Comparison of ENCODE assay signal across 29 mouse cellular contexts in the genomic region with DNA sequence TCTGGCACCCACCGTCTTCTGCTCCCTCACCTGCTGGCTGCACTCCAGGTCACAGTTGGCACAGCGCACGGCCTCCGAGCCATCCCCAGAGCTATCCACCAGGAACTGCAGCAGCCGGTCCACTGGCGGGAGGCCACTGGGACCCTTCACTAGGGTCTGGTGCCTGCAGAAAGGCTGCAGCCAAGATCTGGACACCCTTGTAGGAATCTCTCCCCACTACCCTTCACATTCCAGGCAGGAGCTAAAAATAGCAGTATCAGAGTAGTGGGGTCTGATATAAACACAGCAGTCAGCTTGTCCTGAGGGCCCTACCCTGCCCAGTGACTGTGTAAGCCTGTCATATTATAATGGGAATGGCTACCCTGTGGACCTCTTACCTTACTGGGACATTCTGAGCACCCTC. TPM values are rescaled to one million over a fixed set of nuclear protein-coding genes. Genes with fewer than 3 reads are reported as not detected.
DNase-seq lines count a peak whose midpoint lies in the region; ATAC-seq and TF ChIP-seq lines count a peak whose summit lies in the region.
"Had no signal": no experiment of that assay in that cellular context is flagged by ENCODE, and none has a peak within 500 bp of the region (broad histone marks: within the 10 kb centered on the region; RNA-seq: fewer than 3 reads in every experiment).

No protein-coding gene starts in this region.

- H3K4me1 ChIP-seq in intestine, embryonic 14.5 days (replicated peaks; ENCODE audit: control insufficient read depth, insufficient read depth, low read length): peaks cover 15% of the 10 kb centered on the region
- H3K4me1 ChIP-seq in intestine, postnatal 0 days (replicated peaks; ENCODE audit: control insufficient read depth, insufficient read depth, low read length): no peaks in the 10 kb centered on the region; the same call in 1 of the 2 replicates
- H3K4me1 ChIP-seq in heart, embryonic 14.5 days (ENCODE audit: control insufficient read depth in 2 of 2, insufficient read depth in 2 of 2, low read length in 2 of 2): peaks cover 21 to 50% of the 10 kb centered on the region in 2 experiments

- WGBS in intestine, embryonic 14.5 days: 69% methylated on average over 6 of the region's 6 CpGs
- 85% methylated on average over 6 of the region's 6 CpGs for whole genome bisulfite sequencing in intestine, postnatal 0 days
- 25% methylated on average over 6 of the region's 6 CpGs for WGBS in heart, embryonic 14.5 days

- H3K4me3 ChIP-seq in intestine, embryonic 14.5 days (ENCODE audit: low read depth, low read length): no peak overlapping the region
- no peak overlapping the region for H3K4me3 ChIP-seq in intestine, postnatal 0 days (ENCODE audit: low read depth, low read length)
- H3K4me3 ChIP-seq in heart, embryonic 14.5 days (ENCODE audit: control insufficient read depth in 1 of 2, insufficient read depth in 1 of 2, low read depth in 1 of 2, low read length in 2 of 2): peak overlapping the region; percentile 49 to 58

- H3K9ac ChIP-seq in intestine, embryonic 14.5 days (ENCODE audit: low read length): no peak overlapping the region
- no peak overlapping the region for H3K9ac ChIP-seq in intestine, postnatal 0 days (ENCODE audit: low read depth, low read length)
- peak overlapping the region; percentile 85 for H3K9ac ChIP-seq in heart, embryonic 14.5 days (ENCODE audit: low read length)

- no peak for ATAC-seq in intestine, embryonic 14.5 days (replicated peaks; ENCODE audit: low FRiP score, low TSS enrichment, low read depth)
- no peak for ATAC-seq in intestine, postnatal 0 days
- peak; percentile 69 for ATAC-seq in heart, embryonic 14.5 days (ENCODE audit: insufficient number of reproducible peaks, insufficient read depth, low FRiP score, low read depth)
- ATAC-seq in megakaryocyte-erythroid progenitor cell, adult 5-6 weeks (replicated peaks; ENCODE audit: low FRiP score, low TSS enrichment, poor library complexity, severe bottlenecking): no peak
- ATAC-seq: activated CD4-positive, CD25-positive, alpha-beta regulatory T cell, adult 4 months; forebrain, postnatal 0 days; hindbrain, embryonic 16.5 days had no signal

- H3K36me3 ChIP-seq in intestine, embryonic 14.5 days (ENCODE audit: control insufficient read depth, insufficient read depth, low read length): no peaks in the 10 kb centered on the region
- H3K36me3 ChIP-seq in intestine, postnatal 0 days (ENCODE audit: control insufficient read depth, insufficient read depth): no peaks in the 10 kb centered on the region
- H3K36me3 ChIP-seq in heart, embryonic 14.5 days (ENCODE audit: control insufficient read depth, insufficient read depth, low read length): peaks cover 6% of the 10 kb centered on the region; the same call in 1 of the 2 replicates
- H3K36me3 ChIP-seq: embryonic facial prominence, embryonic 10.5 days; neural tube, embryonic 13.5 days had no signal

- TF ChIP-seq CTCF in intestine, postnatal 0 days (IDR thresholded peaks at IDR 0.05; ENCODE audit: low read depth): no peak

- H3K4me2 ChIP-seq in intestine, embryonic 14.5 days (ENCODE audit: low read length): peak overlapping the region; percentile 8; the same call in 1 of the 2 replicates
- no peak overlapping the region for H3K4me2 ChIP-seq in intestine, postnatal 0 days (replicated peaks; ENCODE audit: low read depth)
- H3K4me2 ChIP-seq in heart, embryonic 14.5 days (ENCODE audit: low read length): peak overlapping the region; percentile 88

- H3K9me3 ChIP-seq in intestine, embryonic 14.5 days (ENCODE audit: control insufficient read depth, low read length): no peaks in the 10 kb centered on the region
- no peaks in the 10 kb centered on the region for H3K9me3 ChIP-seq in intestine, postnatal 0 days (ENCODE audit: control insufficient read depth)
- H3K9me3 ChIP-seq in heart, embryonic 14.5 days (ENCODE audit: control insufficient read depth, low read length): no peaks in the 10 kb centered on the region
- H3K9me3 ChIP-seq: embryonic facial prominence, embryonic 10.5 days; neural tube, embryonic 13.5 days had no signal

- H3K27ac ChIP-seq in intestine, embryonic 14.5 days (ENCODE audit: low read depth): no peak overlapping the region
- H3K27ac ChIP-seq in intestine, postnatal 0 days (ENCODE audit: low read depth, low read length): no peak overlapping the region
- H3K27ac ChIP-seq in heart, embryonic 14.5 days (replicated peaks in 1 of 2; ENCODE audit: control insufficient read depth in 1 of 2, insufficient read depth in 1 of 2, low read depth in 2 of 2, low read length in 2 of 2): peak overlapping the region; percentile 98 to 99
- H3K27ac ChIP-seq: embryonic facial prominence, embryonic 10.5 days; kidney, postnatal 0 days; neural tube, embryonic 13.5 days had no signal

- DNase-seq in cerebellum, postnatal 10 days: peak; percentile 63 to 66
- no peak for DNase-seq in cerebellum, adult 18-20 months
- no peak for DNase-seq in intestine, embryonic 14.5 days (ENCODE audit: low spot score)
- DNase-seq in heart, postnatal 4 days: peak; percentile 78
- DNase-seq in layer of hippocampus, postnatal 14 days (ENCODE audit: low spot score in 2 of 2): no peak
- DNase-seq: adrenal gland, postnatal 10 days; cerebellum, adult 8-10 months; forebrain, postnatal 0 days; gastrocnemius, postnatal 14 days; kidney, adult 18-20 months; lung, adult 18-20 months; midbrain, embryonic 14.5 days; right cerebral cortex, postnatal 4 days; thymus, postnatal 36 days had no signal

- H3K27me3 ChIP-seq in intestine, embryonic 14.5 days (replicated peaks; ENCODE audit: control insufficient read depth, insufficient read depth, low read length): peaks cover 52% of the 10 kb centered on the region
- peaks cover 49% of the 10 kb centered on the region for H3K27me3 ChIP-seq in intestine, postnatal 0 days (replicated peaks; ENCODE audit: control insufficient read depth, insufficient read depth, low read length)
- H3K27me3 ChIP-seq in heart, embryonic 14.5 days (ENCODE audit: control insufficient read depth, insufficient read depth, low read length): peaks cover 40% of the 10 kb centered on the region

RNA-seq across cellular contexts. Expression of a gene that starts 1.2 kb away (rescaled TPM):
- 1.7 and 1.8 TPM in 2 replicates for polyA plus RNA-seq in intestine, embryonic 14.5 days (2014; fragmentation: Nextera tagmentation; extraction: Ambion mirVana)
- polyA plus RNA-seq in intestine, postnatal 0 days (2015; fragmentation: Nextera tagmentation; extraction: Ambion mirVana): 0.69 and 0.70 TPM in 2 replicates
- 74.9 and 77.5 TPM in 2 replicates for polyA plus RNA-seq in heart, embryonic 14.5 days (2014; fragmentation: Nextera tagmentation; extraction: Ambion mirVana)
- 100 to 1,000 TPM; 105 to 116 TPM for total RNA-seq in heart, postnatal 4 days (2021)
- total RNA-seq in megakaryocyte-erythroid progenitor cell, adult 5-6 weeks (2014; fragmentation: Nextera tagmentation): not detected in 2 replicates
- total RNA-seq in megakaryocyte-erythroid progenitor cell, adult 5-6 weeks (2017): 0.38 TPM in 1 of 2 replicates, not detected in the other
- total RNA-seq in layer of hippocampus, postnatal 14 days (2021): 1 to 10 TPM; 2.6 to 6.0 TPM
- total RNA-seq: common myeloid progenitor, adult 5-6 weeks; gastrocnemius, postnatal 14 days; megakaryocyte, adult 5-6 weeks had no signal
- polyA plus RNA-seq: activated CD4-positive, CD25-positive, alpha-beta regulatory T cell, adult 4 months had no signal

RNA-seq across cellular contexts. Expression of a gene that starts 7.9 kb away (rescaled TPM):
- polyA plus RNA-seq in intestine, embryonic 14.5 days (2014; fragmentation: Nextera tagmentation; extraction: Ambion mirVana): 473 and 504 TPM in 2 replicates
- polyA plus RNA-seq in intestine, postnatal 0 days (2015; fragmentation: Nextera tagmentation; extraction: Ambion mirVana): 281 and 296 TPM in 2 replicates
- polyA plus RNA-seq in heart, embryonic 14.5 days (2014; fragmentation: Nextera tagmentation; extraction: Ambion mirVana): 261 and 276 TPM in 2 replicates
- total RNA-seq in heart, postnatal 4 days (2021): 100 to 1,000 TPM; 312 to 319 TPM
- total RNA-seq in megakaryocyte-erythroid progenitor cell, adult 5-6 weeks (2014; fragmentation: Nextera tagmentation): 2,168 and 2,467 TPM in 2 replicates
- 3,890 and 4,556 TPM in 2 replicates for total RNA-seq in megakaryocyte-erythroid progenitor cell, adult 5-6 weeks (2017)
- 100 to 1,000 TPM; 227 to 233 TPM for total RNA-seq in layer of hippocampus, postnatal 14 days (2021)

RNA-seq across cellular contexts. Expression of a gene that starts 20.6 kb away (rescaled TPM):
- 22.0 and 25.8 TPM in 2 replicates for polyA plus RNA-seq in intestine, embryonic 14.5 days (2014; fragmentation: Nextera tagmentation; extraction: Ambion mirVana)
- 12.6 and 12.9 TPM in 2 replicates for polyA plus RNA-seq in intestine, postnatal 0 days (2015; fragmentation: Nextera tagmentation; extraction: Ambion mirVana)
- polyA plus RNA-seq in heart, embryonic 14.5 days (2014; fragmentation: Nextera tagmentation; extraction: Ambion mirVana): 19.4 and 20.3 TPM in 2 replicates
- 10 to 100 TPM; 32.1 to 33.3 TPM for total RNA-seq in heart, postnatal 4 days (2021)
- 23.1 and 26.7 TPM in 2 replicates for total RNA-seq in megakaryocyte-erythroid progenitor cell, adult 5-6 weeks (2014; fragmentation: Nextera tagmentation)
- 12.6 and 12.9 TPM in 2 replicates for total RNA-seq in megakaryocyte-erythroid progenitor cell, adult 5-6 weeks (2017)
- 10 to 100 TPM; 33.8 to 34.6 TPM for total RNA-seq in layer of hippocampus, postnatal 14 days (2021)

RNA-seq across cellular contexts. Expression of a gene that starts 20.8 kb away (rescaled TPM):
- 1.1 and 1.7 TPM in 2 replicates for polyA plus RNA-seq in intestine, embryonic 14.5 days (2014; fragmentation: Nextera tagmentation; extraction: Ambion mirVana)
- polyA plus RNA-seq in intestine, postnatal 0 days (2015; fragmentation: Nextera tagmentation; extraction: Ambion mirVana): 1.4 and 1.5 TPM in 2 replicates
- 0.03 TPM in 1 of 2 replicates, not detected in the other for polyA plus RNA-seq in heart, embryonic 14.5 days (2014; fragmentation: Nextera tagmentation; extraction: Ambion mirVana)
- total RNA-seq in heart, postnatal 4 days (2021): under 1 TPM; 0.17 to 0.18 TPM
- 0.10 TPM in 1 of 2 replicates, not detected in the other for total RNA-seq in megakaryocyte-erythroid progenitor cell, adult 5-6 weeks (2014; fragmentation: Nextera tagmentation)
- 0.04 TPM in 1 of 2 replicates, not detected in the other for total RNA-seq in megakaryocyte-erythroid progenitor cell, adult 5-6 weeks (2017)
- 100 to 1,000 TPM; 140 to 154 TPM for total RNA-seq in layer of hippocampus, postnatal 14 days (2021)

RNA-seq across cellular contexts. Expression of a gene that starts 26.2 kb away (rescaled TPM):
- not detected in 2 replicates for polyA plus RNA-seq in intestine, embryonic 14.5 days (2014; fragmentation: Nextera tagmentation; extraction: Ambion mirVana)
- polyA plus RNA-seq in intestine, postnatal 0 days (2015; fragmentation: Nextera tagmentation; extraction: Ambion mirVana): not detected in 2 replicates
- polyA plus RNA-seq in heart, embryonic 14.5 days (2014; fragmentation: Nextera tagmentation; extraction: Ambion mirVana): not detected in 2 replicates
- total RNA-seq in heart, postnatal 4 days (2021): not detected
- not detected in 2 replicates for total RNA-seq in megakaryocyte-erythroid progenitor cell, adult 5-6 weeks (2014; fragmentation: Nextera tagmentation)
- not detected in 2 replicates for total RNA-seq in megakaryocyte-erythroid progenitor cell, adult 5-6 weeks (2017)
- total RNA-seq in layer of hippocampus, postnatal 14 days (2021): not detected
- total RNA-seq: adrenal gland, postnatal 10 days; common myeloid progenitor, adult 5-6 weeks; gastrocnemius, postnatal 14 days; heart, postnatal 36 days; layer of hippocampus, postnatal 10 days; megakaryocyte, adult 5-6 weeks had no signal
- polyA plus RNA-seq: activated CD4-positive, CD25-positive, alpha-beta regulatory T cell, adult 4 months; forebrain, postnatal 0 days; kidney, postnatal 0 days; large intestine, adult 2 months; limb, embryonic 11.5 days; liver, embryonic 11.5 days had no signal

Comparison
In these comparisons a context has a peak if more than half of its experiments do, and no peak if none do; other contexts are left out.
1. DNase-seq: peak in cerebellum, postnatal 10 days (2 of 2) and heart, postnatal 4 days (single experiment); none in cerebellum, adult 18-20 months (0 of 2), intestine, embryonic 14.5 days (single experiment) and layer of hippocampus, postnatal 14 days (0 of 2).
2. H3K27ac ChIP-seq: peak in heart, embryonic 14.5 days (2 of 2); none in intestine, embryonic 14.5 days (single experiment) and intestine, postnatal 0 days (single experiment).
3. H3K4me3 ChIP-seq: peak in heart, embryonic 14.5 days (2 of 2); none in intestine, embryonic 14.5 days (single experiment) and intestine, postnatal 0 days (single experiment).
4. RNA of a gene that starts 1.2 kb away (total RNA-seq): 105 to 116 TPM in heart, postnatal 4 days; 2.6 to 6.0 TPM in layer of hippocampus, postnatal 14 days and 0.38 TPM in megakaryocyte-erythroid progenitor cell, adult 5-6 weeks; every median in the first group is over 10 times any median in the second.
5. RNA of a gene that starts 7.9 kb away (total RNA-seq): 2,168 to 4,556 TPM in megakaryocyte-erythroid progenitor cell, adult 5-6 weeks; 312 to 319 TPM in heart, postnatal 4 days and 227 to 233 TPM in layer of hippocampus, postnatal 14 days; every median in the first group is over 4 times any median in the second.